Mouse (Mus musculus): ENCODE measurements around the gene Vav2. TPM values are rescaled to one million over a fixed set of nuclear protein-coding genes. Genes with fewer than 3 reads are reported as not detected.

The Vav2 gene
- total and polyA plus RNA-seq, 2 experiments from 2014 or later = 6.4 to 33.6 TPM

DNA sequence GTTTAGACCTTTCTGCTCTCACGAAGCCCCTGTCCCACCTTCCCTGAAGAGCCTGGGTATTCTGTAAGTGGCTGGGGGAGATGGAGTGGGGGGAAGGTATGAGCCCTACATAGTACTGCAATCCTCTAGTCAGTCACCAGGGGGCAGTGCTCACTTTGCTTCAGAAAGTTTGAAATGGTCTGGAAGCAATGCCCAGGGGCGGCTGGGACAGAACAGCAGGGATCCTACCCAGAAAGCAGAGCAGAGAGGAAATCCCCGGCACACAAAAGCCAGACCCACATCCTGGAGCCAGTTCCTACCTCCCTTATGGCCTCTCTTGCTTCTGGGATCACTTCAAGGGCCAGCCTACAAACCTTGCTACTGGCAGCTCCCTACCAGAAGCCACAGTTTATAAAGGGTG, 137.8 kb downstream of the Vav2 start:
- H3K9me3 ChIP-seq (ENCODE audit: low read length) = no peaks in the 10 kb centered on the region
- H3K4me1 ChIP-seq (ENCODE audit: insufficient read depth, low read length) = no peaks in the 10 kb centered on the region
- no peak overlapping the region for H3K4me3 ChIP-seq (ENCODE audit: low read depth, low read length)
- H3K9ac ChIP-seq (replicated peaks; ENCODE audit: low read length, poor library complexity, severe bottlenecking) = no peak overlapping the region
- WGBS = 7% methylated on average over 3 of the region's 3 CpGs
- TF ChIP-seq CTCF (IDR thresholded peaks at IDR 0.05) = peak; percentile 93
- peaks cover 22% of the 10 kb centered on the region for H3K36me3 ChIP-seq (ENCODE audit: insufficient read depth, low read length)
- peak overlapping the region; percentile 38; the same call in 1 of the 2 replicates for H3K27ac ChIP-seq (ENCODE audit: low read depth, low read length)
- no peaks in the 10 kb centered on the region for H3K27me3 ChIP-seq (ENCODE audit: insufficient read depth, low read length)
- peak; percentile 92 for DNase-seq (ENCODE audit: low spot score)
- no peak overlapping the region for H3K4me2 ChIP-seq (ENCODE audit: low read depth, low read length, poor library complexity, severe bottlenecking)
- ATAC-seq (ENCODE audit: low FRiP score) = peak; percentile 35; the same call in 1 of the 2 replicates

DNA sequence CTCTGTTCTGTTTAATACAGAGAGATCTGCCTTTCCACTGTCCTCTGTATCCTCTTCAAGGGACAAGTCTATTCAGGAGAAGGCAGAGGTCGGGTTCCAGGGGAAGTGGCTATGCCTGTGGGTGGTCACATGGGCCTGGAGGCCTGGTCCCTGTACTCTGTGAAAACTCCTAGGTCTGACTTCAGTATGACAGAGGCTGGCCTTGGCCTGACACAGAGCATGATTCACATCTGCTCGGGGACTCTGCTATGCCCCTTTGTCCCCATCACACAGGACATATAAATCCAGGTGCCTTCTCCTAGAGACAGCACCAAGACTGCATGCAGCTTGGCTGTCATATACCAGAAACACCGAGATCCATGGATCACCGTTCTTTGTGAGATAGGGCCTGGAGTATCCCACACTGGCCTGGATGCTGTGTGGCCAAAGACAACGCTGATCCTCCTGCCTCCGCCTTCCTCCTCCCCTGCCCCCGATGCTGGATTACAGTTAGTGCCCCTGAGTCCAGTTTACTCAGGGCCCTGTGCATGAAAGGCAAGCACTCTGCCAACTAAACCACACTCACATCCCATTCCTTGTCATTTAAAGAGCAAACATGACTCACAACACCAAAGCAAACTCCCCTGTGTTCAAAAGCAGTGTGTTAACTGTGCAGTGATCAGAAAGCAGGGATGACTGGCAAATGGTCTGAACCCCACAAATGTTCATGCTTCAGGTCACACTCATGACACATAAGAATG, 139.7 kb downstream of the Vav2 start:
- H3K36me3 ChIP-seq (ENCODE audit: insufficient read depth, low read length) = peaks cover 27% of the 10 kb centered on the region
- WGBS = 86% methylated on average over 7 of the region's 7 CpGs
- H3K4me1 ChIP-seq (ENCODE audit: insufficient read depth, low read length) = no peaks in the 10 kb centered on the region
- no peak overlapping the region for H3K4me3 ChIP-seq (ENCODE audit: low read depth, low read length)
- no peaks in the 10 kb centered on the region for H3K9me3 ChIP-seq (ENCODE audit: low read length)
- DNase-seq (ENCODE audit: low spot score) = no peak
- H3K27ac ChIP-seq (ENCODE audit: low read depth, low read length) = no peak overlapping the region
- H3K9ac ChIP-seq (replicated peaks; ENCODE audit: low read length, poor library complexity, severe bottlenecking) = no peak overlapping the region
- ATAC-seq (ENCODE audit: low FRiP score) = no peak
- H3K4me2 ChIP-seq (ENCODE audit: low read depth, low read length, poor library complexity, severe bottlenecking) = no peak overlapping the region
- no peak for TF ChIP-seq CTCF (IDR thresholded peaks at IDR 0.05)
- H3K27me3 ChIP-seq (ENCODE audit: insufficient read depth, low read length) = no peaks in the 10 kb centered on the region

DNA sequence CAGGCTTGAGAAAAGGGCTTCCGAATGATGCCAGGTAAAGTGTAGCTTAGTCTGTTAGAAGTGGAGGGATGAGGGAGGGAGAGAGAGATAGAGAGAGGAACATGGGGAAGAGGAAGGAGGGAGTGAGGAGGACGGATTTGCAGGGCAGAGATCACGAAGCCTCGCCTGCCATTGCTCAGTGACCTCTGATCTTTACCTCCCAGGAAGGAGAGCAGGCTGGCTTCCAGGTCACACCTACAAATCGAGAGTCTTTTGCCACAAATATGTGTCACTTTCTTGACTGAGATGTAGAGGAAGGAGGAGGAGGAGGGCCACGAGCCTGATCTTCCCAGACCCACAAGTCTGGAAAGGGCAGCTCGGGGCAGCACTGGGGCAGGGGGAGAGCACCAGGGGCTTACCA, 142.4 kb downstream of the Vav2 start:
- Histone ChIP-seq H3K9me3 (ENCODE audit: low read length) (no peaks in the 10 kb centered on the region), H3K27me3 (ENCODE audit: insufficient read depth, low read length) (no peaks in the 10 kb centered on the region), H3K4me1 (ENCODE audit: insufficient read depth, low read length) (no peaks in the 10 kb centered on the region), H3K4me3 (ENCODE audit: low read depth, low read length) (no peak overlapping the region), H3K4me2 (ENCODE audit: low read depth, low read length, poor library complexity, severe bottlenecking) (no peak overlapping the region), H3K9ac (replicated peaks; ENCODE audit: low read length, poor library complexity, severe bottlenecking) (no peak overlapping the region), H3K27ac (ENCODE audit: low read depth, low read length) (no peak overlapping the region), H3K36me3 (ENCODE audit: insufficient read depth, low read length) (peaks cover 14% of the 10 kb centered on the region)
- WGBS = 77% methylated on average over 7 of the region's 7 CpGs
- TF ChIP-seq CTCF (IDR thresholded peaks at IDR 0.05) = no peak
- DNase-seq (ENCODE audit: low spot score) = no peak
- no peak for ATAC-seq (ENCODE audit: low FRiP score)

DNA sequence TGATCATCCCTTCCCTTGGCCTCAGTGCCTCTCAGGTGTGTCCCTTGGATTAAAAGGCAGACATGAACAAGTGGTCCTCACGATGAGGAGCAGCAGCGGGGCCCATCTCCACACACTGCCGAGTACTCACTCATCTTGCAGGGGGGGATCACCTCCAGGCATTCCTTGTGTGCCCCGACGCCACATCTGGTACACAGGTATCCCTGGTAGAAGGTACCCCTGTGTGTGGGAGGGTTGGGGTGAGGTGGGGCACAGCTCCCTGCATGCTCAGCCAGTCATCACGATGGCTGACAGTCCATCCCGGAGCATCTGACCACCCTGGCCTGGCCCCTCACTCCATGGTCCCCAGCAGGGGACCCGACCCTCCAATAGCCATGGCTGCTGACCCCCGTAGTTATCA, 145.1 kb downstream of the Vav2 start:
- no peaks in the 10 kb centered on the region for H3K9me3 ChIP-seq (ENCODE audit: low read length)
- no peak overlapping the region for H3K4me3 ChIP-seq (ENCODE audit: low read depth, low read length)
- peaks cover 24% of the 10 kb centered on the region for H3K36me3 ChIP-seq (ENCODE audit: insufficient read depth, low read length)
- H3K4me1 ChIP-seq (ENCODE audit: insufficient read depth, low read length) = no peaks in the 10 kb centered on the region
- H3K4me2 ChIP-seq (ENCODE audit: low read depth, low read length, poor library complexity, severe bottlenecking) = no peak overlapping the region
- no peak for TF ChIP-seq CTCF (IDR thresholded peaks at IDR 0.05)
- DNase-seq (ENCODE audit: low spot score) (no peak), ATAC-seq (ENCODE audit: low FRiP score) (no peak)
- H3K27me3 ChIP-seq (ENCODE audit: insufficient read depth, low read length) = no peaks in the 10 kb centered on the region
- H3K27ac ChIP-seq (ENCODE audit: low read depth, low read length) = no peak overlapping the region
- 94% methylated on average over 9 of the region's 9 CpGs for WGBS
- no peak overlapping the region for H3K9ac ChIP-seq (replicated peaks; ENCODE audit: low read length, poor library complexity, severe bottlenecking)

DNA sequence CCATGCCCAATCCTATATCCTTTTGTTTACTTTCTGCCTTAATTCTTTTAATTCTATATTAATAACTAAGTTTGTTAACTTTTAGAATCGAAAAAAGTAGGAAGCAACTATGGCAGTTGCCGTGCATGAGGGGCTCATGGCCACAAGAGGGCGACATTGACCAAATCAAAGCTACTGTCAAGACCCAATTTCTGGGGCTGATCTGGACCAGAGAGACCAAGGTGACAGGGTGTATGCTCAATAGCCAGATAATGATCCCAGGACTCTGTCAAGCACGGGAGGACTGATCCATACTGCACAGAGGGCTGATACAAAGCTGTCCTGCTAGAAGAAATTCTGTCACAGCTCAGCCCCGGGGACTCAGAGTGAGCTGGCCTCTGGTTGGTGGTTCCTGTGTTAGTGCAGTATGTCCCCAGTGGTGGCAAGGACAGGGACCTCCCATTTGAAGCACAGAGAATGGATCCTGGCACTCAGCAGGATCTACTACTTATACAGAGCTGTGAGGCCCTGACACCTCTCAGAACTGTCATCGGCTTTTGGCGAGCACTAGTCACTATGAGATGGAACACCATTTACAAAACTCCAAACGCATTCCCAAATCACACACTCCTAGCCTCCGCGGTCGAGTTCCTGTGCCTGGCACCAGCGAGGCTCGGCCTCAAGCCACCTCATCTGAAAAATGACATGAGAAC, 145.8 kb downstream of the Vav2 start:
- TF ChIP-seq CTCF (IDR thresholded peaks at IDR 0.05) = peak; percentile 91

DNA sequence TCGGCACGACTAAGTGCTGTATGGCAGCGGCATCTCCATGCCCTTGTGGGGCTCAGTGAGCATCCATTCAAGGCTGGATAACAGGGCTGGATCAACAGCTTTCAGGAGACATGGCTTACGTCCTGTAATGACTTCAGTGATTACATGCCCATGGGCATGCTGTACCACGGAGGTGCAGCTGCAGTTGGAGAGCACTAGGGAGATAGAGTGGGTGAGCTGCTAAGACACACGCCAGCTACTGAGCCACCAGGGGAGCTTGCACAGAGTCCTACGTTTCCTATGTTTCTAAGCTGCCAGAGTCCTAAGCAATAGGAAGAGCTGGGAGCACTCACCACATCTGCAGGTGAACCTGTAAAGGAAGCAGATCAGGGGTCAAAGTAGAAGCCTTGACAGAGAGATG, 148.0 kb downstream of the Vav2 start:
- TF ChIP-seq CTCF (IDR thresholded peaks at IDR 0.05) = no peak
- DNase-seq (ENCODE audit: low spot score) (no peak), ATAC-seq (ENCODE audit: low FRiP score) (no peak)
- 95% methylated on average over 7 of the region's 7 CpGs for WGBS
- peaks cover 23% of the 10 kb centered on the region for H3K36me3 ChIP-seq (ENCODE audit: insufficient read depth, low read length)
- H3K4me3 ChIP-seq (ENCODE audit: low read depth, low read length) = no peak overlapping the region
- H3K9ac ChIP-seq (replicated peaks; ENCODE audit: low read length, poor library complexity, severe bottlenecking) = no peak overlapping the region
- H3K27me3 ChIP-seq (ENCODE audit: insufficient read depth, low read length) = no peaks in the 10 kb centered on the region
- no peak overlapping the region for H3K4me2 ChIP-seq (ENCODE audit: low read depth, low read length, poor library complexity, severe bottlenecking)
- H3K9me3 ChIP-seq (ENCODE audit: low read length) = no peaks in the 10 kb centered on the region
- H3K4me1 ChIP-seq (ENCODE audit: insufficient read depth, low read length) = no peaks in the 10 kb centered on the region
- no peak overlapping the region for H3K27ac ChIP-seq (ENCODE audit: low read depth, low read length)

More for the DNA sequence above, 145.8 kb downstream of the Vav2 start:
- peak; percentile 55; the same call in 1 of the 2 replicates for ATAC-seq (ENCODE audit: low FRiP score)
- H3K4me2 ChIP-seq (ENCODE audit: low read depth, low read length, poor library complexity, severe bottlenecking) = no peak overlapping the region
- WGBS = 70% methylated on average over 13 of the region's 13 CpGs
- H3K4me3 ChIP-seq (ENCODE audit: low read depth, low read length) = no peak overlapping the region
- peaks cover 21% of the 10 kb centered on the region for H3K36me3 ChIP-seq (ENCODE audit: insufficient read depth, low read length)
- no peaks in the 10 kb centered on the region for H3K4me1 ChIP-seq (ENCODE audit: insufficient read depth, low read length)
- peak; percentile 87 for DNase-seq (ENCODE audit: low spot score)
- H3K9ac ChIP-seq (replicated peaks; ENCODE audit: low read length, poor library complexity, severe bottlenecking) = no peak overlapping the region
- no peak overlapping the region for H3K27ac ChIP-seq (ENCODE audit: low read depth, low read length)
- no peaks in the 10 kb centered on the region for H3K9me3 ChIP-seq (ENCODE audit: low read length)
- no peaks in the 10 kb centered on the region for H3K27me3 ChIP-seq (ENCODE audit: insufficient read depth, low read length)

Data from midbrain, postnatal 0 days (tissue).